Mouse (Mus musculus) CD8-positive naive resting alpha-beta T cell, adult 2 months (primary cell): ENCODE measurements around the gene Phka2.

Experiments used
- DNase-seq, 2 experiments: peaks; one replicate each; pipeline ENCODE4 v3.0.0; 2022; ENCODE audit warnings: low read depth in 2 of 2, low spot score in 2 of 2

Gene Phka2

DNA sequence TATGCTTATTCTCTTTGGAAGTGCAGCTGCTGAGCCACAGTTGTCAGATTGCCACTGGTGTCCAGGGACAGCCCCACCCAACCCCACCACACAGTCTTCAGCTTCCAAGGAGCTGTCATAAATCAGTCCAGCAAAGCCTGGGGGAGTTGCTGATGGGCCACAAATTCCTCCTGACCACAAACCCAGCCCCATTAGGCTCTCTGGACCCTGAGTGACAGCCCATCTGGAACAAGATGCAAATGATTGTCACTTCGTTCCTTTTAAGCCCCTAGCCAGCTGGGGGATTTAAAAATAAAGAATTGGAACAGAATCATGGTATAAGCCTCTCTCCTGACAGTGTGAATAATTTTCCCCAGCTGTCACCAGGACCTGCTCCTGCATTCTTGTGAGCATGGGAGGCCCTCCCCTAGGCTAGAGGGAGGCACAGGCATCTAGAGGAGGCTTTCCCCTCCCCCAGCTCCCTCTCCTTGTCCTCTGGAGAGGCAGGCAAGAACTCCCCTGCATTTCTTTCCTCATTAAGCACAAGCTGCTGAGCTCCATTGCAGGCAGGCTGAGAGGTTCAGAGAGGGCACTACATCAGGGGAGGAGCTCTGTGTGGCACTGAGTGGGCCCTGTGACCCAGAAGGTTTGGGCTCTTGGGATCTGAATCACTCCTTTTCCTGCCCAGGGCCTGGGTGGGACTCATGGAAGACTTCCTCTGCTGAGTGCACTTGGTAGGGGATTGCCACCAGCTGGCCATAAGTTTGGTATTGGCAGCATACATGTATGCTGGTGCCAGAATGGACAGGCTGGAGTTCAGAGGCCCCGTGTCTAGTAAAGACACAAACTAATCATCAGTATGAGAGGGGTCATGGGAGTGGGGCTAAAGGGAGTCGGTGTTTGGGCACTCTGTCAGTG, 96.8 kb downstream of the Phka2 start:
- no peak for DNase-seq

DNA sequence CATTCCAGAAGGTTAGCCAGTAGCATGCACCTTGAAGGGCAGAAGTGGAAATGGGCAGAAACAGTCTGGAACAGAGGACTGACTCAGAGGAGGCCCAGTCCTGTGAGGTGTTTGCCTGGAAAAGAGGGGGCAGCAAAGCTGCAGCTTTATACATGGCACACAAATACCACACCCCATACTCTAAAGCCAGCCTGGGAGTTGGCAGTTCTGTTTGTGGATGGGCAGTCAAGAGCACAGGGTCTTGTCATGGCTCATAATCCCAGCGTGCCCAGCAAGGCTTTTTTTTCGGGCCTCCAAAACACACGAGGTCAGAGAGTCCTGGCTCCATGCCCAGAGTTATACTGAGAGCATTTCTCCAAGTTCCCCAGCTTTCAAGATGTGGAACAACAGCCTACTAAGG, 99.1 kb downstream of the Phka2 start:
- DNase-seq, result no peak

DNA sequence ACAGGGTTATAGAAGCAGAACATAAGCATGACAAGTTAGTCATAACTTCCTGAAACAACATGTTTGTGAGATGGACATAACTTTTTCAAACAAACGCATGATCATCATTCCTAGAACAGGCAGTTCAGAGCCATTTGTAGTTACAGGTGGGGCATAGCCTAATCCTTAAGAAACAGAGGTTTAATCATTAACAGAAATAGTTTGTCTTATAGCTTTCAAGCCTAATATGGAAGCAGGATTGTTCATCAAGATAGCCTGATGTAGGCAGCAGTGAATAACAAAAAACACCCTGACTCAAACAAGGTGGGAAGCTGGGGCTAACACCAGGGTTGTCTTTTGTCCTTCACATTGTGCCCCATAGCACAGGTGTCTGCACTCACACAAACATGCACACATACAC, 100.8 kb downstream of the Phka2 start:
- no peak for DNase-seq

DNA sequence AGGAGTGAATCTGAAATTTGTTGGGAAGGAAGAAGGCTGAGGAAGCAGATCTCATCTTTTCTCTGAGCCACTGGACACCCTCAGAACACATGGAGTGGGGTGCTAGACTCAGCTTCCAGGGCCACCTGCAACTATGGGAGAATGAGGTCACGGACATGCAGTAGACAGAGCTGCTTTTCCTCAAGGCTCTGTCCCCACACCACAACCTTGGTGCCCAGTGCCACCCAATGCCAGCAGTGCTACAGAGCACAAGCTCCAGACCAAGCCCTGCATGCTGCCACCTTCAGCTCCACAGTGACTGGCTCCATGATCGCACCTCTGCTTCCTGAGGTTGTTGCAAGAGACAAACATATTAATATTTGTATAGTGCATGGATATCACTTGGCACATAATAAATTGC, 101.3 kb downstream of the Phka2 start:
- no peak for DNase-seq

DNA sequence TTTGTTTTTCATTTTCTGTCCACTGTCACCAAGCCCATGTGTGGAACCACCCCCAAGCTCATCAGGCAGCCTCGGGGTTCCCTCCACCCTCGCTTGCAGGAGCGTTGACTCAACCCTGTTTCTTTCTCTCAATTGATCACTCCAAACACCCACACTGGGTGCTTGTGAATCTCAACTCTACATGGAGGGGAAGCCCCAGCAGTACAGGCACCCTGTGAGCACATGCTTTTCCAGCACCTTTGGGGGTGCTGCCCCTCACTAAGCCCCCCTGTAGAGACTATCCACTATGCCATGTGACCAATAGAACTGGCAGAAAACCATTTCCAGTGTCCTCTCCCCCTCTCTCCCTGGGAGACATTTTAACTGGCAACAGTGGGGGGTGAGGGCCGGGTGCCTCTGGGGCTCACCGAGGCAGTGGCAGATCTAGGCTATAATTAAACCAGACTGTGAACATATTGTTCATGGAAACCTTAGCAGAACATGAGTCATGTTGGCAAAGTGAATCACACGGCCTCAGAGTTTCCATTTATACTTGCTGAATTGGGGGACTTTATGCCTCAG, 102.1 kb downstream of the Phka2 start:
- DNase-seq, result no peak

GRCm38 (mm10) chrX:160609849-160610248, 107.9 kb downstream of the Phka2 start:
- no peak for DNase-seq

DNA sequence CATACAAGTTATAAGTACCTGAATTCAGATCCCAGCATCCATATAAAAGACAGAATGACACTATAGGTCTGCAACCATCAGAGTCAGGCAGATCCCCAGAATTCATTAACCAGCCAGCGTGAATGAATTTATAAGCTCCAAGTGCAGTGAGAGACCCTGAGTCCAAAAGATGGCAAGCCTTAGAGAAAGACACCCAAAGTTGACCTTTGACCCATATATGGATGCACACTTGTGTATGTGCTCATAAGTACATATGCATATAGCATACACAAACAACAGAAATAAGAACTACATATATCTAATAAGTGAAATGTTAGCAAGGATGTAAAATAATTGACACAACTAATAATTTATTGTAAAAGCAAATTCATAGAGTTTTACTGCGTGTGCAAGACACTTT, 108.5 kb downstream of the Phka2 start:
- DNase-seq, result no peak

DNA sequence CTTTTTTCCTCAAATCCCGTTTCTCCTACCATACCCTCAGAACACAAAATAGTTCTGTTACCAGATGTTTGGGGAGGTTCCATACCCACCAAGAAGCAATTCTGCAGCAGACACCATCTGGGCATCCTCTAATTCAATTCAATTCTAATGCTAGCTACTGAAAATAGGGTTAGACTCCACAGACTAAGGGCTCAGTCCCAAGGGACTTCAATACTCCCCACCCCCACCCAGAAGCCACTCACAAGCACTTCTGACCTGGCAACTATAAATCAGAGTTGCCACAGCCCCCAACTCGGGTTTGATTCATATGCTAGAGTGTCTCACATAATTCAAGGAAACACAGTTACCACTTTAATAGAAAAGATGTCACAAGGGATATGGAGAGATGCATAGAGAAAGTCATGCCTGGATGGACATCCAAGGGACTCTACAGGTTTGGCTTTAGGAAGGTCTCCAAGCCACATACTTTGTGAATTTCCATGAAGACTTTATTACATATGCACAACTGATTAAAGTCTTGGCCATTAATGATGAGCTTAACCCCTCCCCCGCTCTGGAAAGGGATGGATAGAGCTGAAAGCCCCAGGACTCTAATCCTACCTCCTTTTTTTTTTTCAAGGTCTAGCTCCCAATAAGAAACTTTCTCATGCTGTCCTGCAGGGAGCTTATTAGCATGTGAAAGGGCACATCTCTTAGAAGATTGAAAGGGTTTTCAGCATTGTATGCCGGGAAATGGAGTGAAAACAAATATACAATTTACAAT, 109.1 kb downstream of the Phka2 start:
- DNase-seq, result no peak
